Mouse (Mus musculus): Measurements from ENCODE around the gene Strn. TPM values are rescaled to one million over a fixed set of nuclear protein-coding genes. Genes with fewer than 3 reads are reported as not detected.

The Strn gene
- total and polyA plus RNA-seq, 3 experiments, result 2.9 to 52.6 (median 29.2) TPM

GRCm38 (mm10) chr17:78726746-78727449 is 10.1 kb downstream of the Strn start:
- TF ChIP-seq POLR2AphosphoS5 (IDR thresholded peaks at IDR 0.05; ENCODE audit: insufficient replicate concordance, low read depth, low read length) (no peak), CTCF (IDR thresholded peaks at IDR 0.05; ENCODE audit: low read depth, low read length) (no peak), TAL1 (conservative IDR thresholded peaks at IDR 0.05; ENCODE audit: low read depth, low read length) (no peak), GATA2 (IDR thresholded peaks at IDR 0.05; ENCODE audit: borderline replicate concordance, low read depth, low read length) (no peak), GATA1 (IDR thresholded peaks at IDR 0.05; ENCODE audit: borderline replicate concordance, low read length) (no peak)
- H3K4me3 ChIP-seq (ENCODE audit: low read depth, low read length), result no peak overlapping the region
- peaks cover 19% of the 10 kb centered on the region for H3K36me3 ChIP-seq (replicated peaks)
- H3K27me3 ChIP-seq (ENCODE audit: insufficient read depth, low read length), result no peaks in the 10 kb centered on the region
- H3K4me1 ChIP-seq (ENCODE audit: insufficient read depth, low read depth, low read length), result peaks cover 4% of the 10 kb centered on the region
- H3K9me3 ChIP-seq (replicated peaks), result no peaks in the 10 kb centered on the region
- ATAC-seq (ENCODE audit: extremely low read depth, insufficient number of reproducible peaks, low FRiP score, poor library complexity, severe bottlenecking) (no peak), DNase-seq (ENCODE audit: low spot score) (no peak)

- TF ChIP-seq CTCF (IDR thresholded peaks at IDR 0.05; ENCODE audit: low read depth, low read length) (no peak), POLR2AphosphoS5 (IDR thresholded peaks at IDR 0.05; ENCODE audit: insufficient replicate concordance, low read depth, low read length) (no peak), GATA1 (IDR thresholded peaks at IDR 0.05; ENCODE audit: borderline replicate concordance, low read length) (no peak), TAL1 (conservative IDR thresholded peaks at IDR 0.05; ENCODE audit: low read depth, low read length) (no peak)
- H3K36me3 ChIP-seq (replicated peaks), result peaks cover 14% of the 10 kb centered on the region
- no peak overlapping the region for H3K4me3 ChIP-seq (ENCODE audit: low read depth, low read length)
- H3K9me3 ChIP-seq (replicated peaks), result no peaks in the 10 kb centered on the region
- ATAC-seq (ENCODE audit: extremely low read depth, insufficient number of reproducible peaks, low FRiP score, poor library complexity, severe bottlenecking), result peak; percentile 99
- no peaks in the 10 kb centered on the region for H3K27me3 ChIP-seq (ENCODE audit: insufficient read depth, low read length)
- DNase-seq (ENCODE audit: low spot score), result no peak
- H3K4me1 ChIP-seq (ENCODE audit: insufficient read depth, low read depth, low read length), result peaks cover 4% of the 10 kb centered on the region
These were observed 12.4 kb downstream of the Strn start for GRCm38 (mm10) chr17:78724461-78725055.

- H3K27me3 ChIP-seq (ENCODE audit: insufficient read depth, low read length), result no peaks in the 10 kb centered on the region
- no peak overlapping the region for H3K4me3 ChIP-seq (ENCODE audit: low read depth, low read length)
- TF ChIP-seq CTCF (IDR thresholded peaks at IDR 0.05; ENCODE audit: low read depth, low read length), result no peak
- no peak for TF ChIP-seq POLR2AphosphoS5 (IDR thresholded peaks at IDR 0.05; ENCODE audit: insufficient replicate concordance, low read depth, low read length)
- TF ChIP-seq TAL1 (conservative IDR thresholded peaks at IDR 0.05; ENCODE audit: low read depth, low read length), result no peak
- no peak for TF ChIP-seq GATA1 (IDR thresholded peaks at IDR 0.05; ENCODE audit: borderline replicate concordance, low read length)
- no peak for TF ChIP-seq GATA2 (IDR thresholded peaks at IDR 0.05; ENCODE audit: borderline replicate concordance, low read depth, low read length)
- peaks cover 16% of the 10 kb centered on the region for H3K36me3 ChIP-seq (replicated peaks)
- H3K9me3 ChIP-seq (replicated peaks), result no peaks in the 10 kb centered on the region
- no peak for DNase-seq (ENCODE audit: low spot score)
- H3K4me1 ChIP-seq (ENCODE audit: insufficient read depth, low read depth, low read length), result peaks cover 4% of the 10 kb centered on the region
- ATAC-seq (ENCODE audit: extremely low read depth, insufficient number of reproducible peaks, low FRiP score, poor library complexity, severe bottlenecking), result no peak
These were observed 15.3 kb downstream of the Strn start for GRCm38 (mm10) chr17:78721690-78722089.

GRCm38 (mm10) chr17:78719086-78719485 is 17.9 kb downstream of the Strn start:
- no peak overlapping the region for H3K4me3 ChIP-seq (ENCODE audit: low read depth, low read length)
- no peaks in the 10 kb centered on the region for H3K27me3 ChIP-seq (ENCODE audit: insufficient read depth, low read length)
- no peaks in the 10 kb centered on the region for H3K9me3 ChIP-seq (replicated peaks)
- H3K36me3 ChIP-seq (replicated peaks), result peaks cover 15% of the 10 kb centered on the region
- ATAC-seq (ENCODE audit: extremely low read depth, insufficient number of reproducible peaks, low FRiP score, poor library complexity, severe bottlenecking), result no peak
- H3K4me1 ChIP-seq (ENCODE audit: insufficient read depth, low read depth, low read length), result no peaks in the 10 kb centered on the region; the same call in 1 of the 2 replicates
- TF ChIP-seq CTCF (IDR thresholded peaks at IDR 0.05; ENCODE audit: low read depth, low read length), result no peak
- DNase-seq (ENCODE audit: low spot score), result no peak

- H3K4me1 ChIP-seq (ENCODE audit: insufficient read depth, low read depth, low read length), result no peaks in the 10 kb centered on the region
- no peak for DNase-seq (ENCODE audit: low spot score)
- H3K9me3 ChIP-seq (replicated peaks), result peaks cover 3% of the 10 kb centered on the region; the same call in 1 of the 2 replicates
- H3K4me3 ChIP-seq (ENCODE audit: low read depth, low read length), result no peak overlapping the region
- H3K27me3 ChIP-seq (ENCODE audit: insufficient read depth, low read length), result no peaks in the 10 kb centered on the region
- peaks cover 10% of the 10 kb centered on the region for H3K36me3 ChIP-seq (replicated peaks)
- ATAC-seq (ENCODE audit: extremely low read depth, insufficient number of reproducible peaks, low FRiP score, poor library complexity, severe bottlenecking), result no peak
- TF ChIP-seq POLR2AphosphoS5 (IDR thresholded peaks at IDR 0.05; ENCODE audit: insufficient replicate concordance, low read depth, low read length) (no peak), GATA2 (IDR thresholded peaks at IDR 0.05; ENCODE audit: borderline replicate concordance, low read depth, low read length) (no peak), GATA1 (IDR thresholded peaks at IDR 0.05; ENCODE audit: borderline replicate concordance, low read length) (no peak), CTCF (IDR thresholded peaks at IDR 0.05; ENCODE audit: low read depth, low read length) (no peak), TAL1 (conservative IDR thresholded peaks at IDR 0.05; ENCODE audit: low read depth, low read length) (no peak)
These were observed 26.7 kb downstream of the Strn start for GRCm38 (mm10) chr17:78710258-78710657.

- peaks cover 13% of the 10 kb centered on the region for H3K36me3 ChIP-seq (replicated peaks)
- H3K4me3 ChIP-seq (ENCODE audit: low read depth, low read length), result no peak overlapping the region
- TF ChIP-seq GATA1 (IDR thresholded peaks at IDR 0.05; ENCODE audit: borderline replicate concordance, low read length) (no peak), TAL1 (conservative IDR thresholded peaks at IDR 0.05; ENCODE audit: low read depth, low read length) (no peak), GATA2 (IDR thresholded peaks at IDR 0.05; ENCODE audit: borderline replicate concordance, low read depth, low read length) (no peak), POLR2AphosphoS5 (IDR thresholded peaks at IDR 0.05; ENCODE audit: insufficient replicate concordance, low read depth, low read length) (no peak), CTCF (IDR thresholded peaks at IDR 0.05; ENCODE audit: low read depth, low read length) (no peak)
- H3K4me1 ChIP-seq (ENCODE audit: insufficient read depth, low read depth, low read length), result no peaks in the 10 kb centered on the region
- H3K9me3 ChIP-seq (replicated peaks), result peaks cover 3% of the 10 kb centered on the region; the same call in 1 of the 2 replicates
- DNase-seq (ENCODE audit: low spot score) (no peak), ATAC-seq (ENCODE audit: extremely low read depth, insufficient number of reproducible peaks, low FRiP score, poor library complexity, severe bottlenecking) (no peak)
- no peaks in the 10 kb centered on the region for H3K27me3 ChIP-seq (ENCODE audit: insufficient read depth, low read length)
These were observed 28.6 kb downstream of the Strn start for GRCm38 (mm10) chr17:78708422-78708821.

Measured in G1E (cell line).